ENCODE assay signal across 8 mouse cellular contexts in genomic region chr8:119840905-119841411, GRCm38 (mm10). TPM values are rescaled to one million over a fixed set of nuclear protein-coding genes. Genes with fewer than 3 reads are reported as not detected.
A peak's percentile ranks its signal among the peaks of the same experiment; 100 is the strongest.
DNase-seq lines count a peak whose midpoint lies in the region; ATAC-seq lines count a peak whose summit lies in the region.

No protein-coding gene starts in this region.

- no peaks in the 10 kb centered on the region for H3K27me3 ChIP-seq in heart, embryonic 14.5 days (ENCODE audit: control insufficient read depth, insufficient read depth, low read length)
- no peaks in the 10 kb centered on the region for H3K27me3 ChIP-seq in hindbrain, embryonic 13.5 days
- peaks cover 7% of the 10 kb centered on the region for H3K27me3 ChIP-seq in limb, embryonic 15.5 days

- no peak for DNase-seq in heart, adult 18-20 months
- peak; percentile 63 to 71 for DNase-seq in cerebellum, adult 18-20 months
- DNase-seq in thymus, postnatal 4 days = peak; percentile 44
- no peak for DNase-seq in gastrocnemius, postnatal 10 days
- no peak for DNase-seq in left cerebral cortex, adult 18-20 months (ENCODE audit: low spot score in 2 of 2)

- peak overlapping the region; percentile 53 to 74 for H3K4me3 ChIP-seq in heart, embryonic 14.5 days (ENCODE audit: control insufficient read depth in 1 of 2, insufficient read depth in 1 of 2, low read depth in 1 of 2, low read length in 2 of 2)
- peak overlapping the region; percentile 76 for H3K4me3 ChIP-seq in hindbrain, embryonic 13.5 days
- peak overlapping the region; percentile 73 for H3K4me3 ChIP-seq in limb, embryonic 15.5 days

- peak overlapping the region; percentile 95 for H3K4me2 ChIP-seq in heart, embryonic 14.5 days (ENCODE audit: low read length)
- peak overlapping the region; percentile 83 for H3K4me2 ChIP-seq in hindbrain, embryonic 13.5 days
- H3K4me2 ChIP-seq in limb, embryonic 15.5 days = peak overlapping the region; percentile 83

- no peaks in the 10 kb centered on the region; the same call in 1 of the 2 replicates for H3K36me3 ChIP-seq in heart, embryonic 14.5 days (ENCODE audit: control insufficient read depth, insufficient read depth, low read length)
- peaks cover 6% of the 10 kb centered on the region; the same call in 1 of the 2 replicates for H3K36me3 ChIP-seq in hindbrain, embryonic 13.5 days
- H3K36me3 ChIP-seq in limb, embryonic 15.5 days = no peaks in the 10 kb centered on the region

- H3K9ac ChIP-seq in heart, embryonic 14.5 days (ENCODE audit: low read length) = peak overlapping the region; percentile 82
- peak overlapping the region; percentile 87 for H3K9ac ChIP-seq in hindbrain, embryonic 13.5 days
- H3K9ac ChIP-seq in limb, embryonic 15.5 days = no peak overlapping the region

- no peaks in the 10 kb centered on the region for H3K9me3 ChIP-seq in heart, embryonic 14.5 days (ENCODE audit: control insufficient read depth, low read length)
- no peaks in the 10 kb centered on the region for H3K9me3 ChIP-seq in hindbrain, embryonic 13.5 days
- no peaks in the 10 kb centered on the region for H3K9me3 ChIP-seq in limb, embryonic 15.5 days

- WGBS in heart, embryonic 14.5 days = 8% methylated on average over 8 of the region's 8 CpGs
- WGBS in hindbrain, embryonic 13.5 days = 9% methylated on average over 8 of the region's 8 CpGs
- 21% methylated on average over 8 of the region's 8 CpGs for WGBS in limb, embryonic 15.5 days

- H3K4me1 ChIP-seq in heart, embryonic 14.5 days (ENCODE audit: control insufficient read depth in 2 of 2, insufficient read depth in 2 of 2, low read length in 2 of 2) = peaks cover 8 to 32% of the 10 kb centered on the region in 2 experiments; a peak in 3 of 4 replicates
- peaks cover 46% of the 10 kb centered on the region for H3K4me1 ChIP-seq in hindbrain, embryonic 13.5 days (replicated peaks)
- peaks cover 42% of the 10 kb centered on the region for H3K4me1 ChIP-seq in limb, embryonic 15.5 days

- peak overlapping the region; percentile 7 to 31; a peak in 3 of 4 replicates for H3K27ac ChIP-seq in heart, embryonic 14.5 days (replicated peaks in 1 of 2; ENCODE audit: control insufficient read depth in 1 of 2, insufficient read depth in 1 of 2, low read depth in 2 of 2, low read length in 2 of 2)
- peak overlapping the region; percentile 88 for H3K27ac ChIP-seq in hindbrain, embryonic 13.5 days
- peak overlapping the region; percentile 81 for H3K27ac ChIP-seq in limb, embryonic 15.5 days

- ATAC-seq in heart, embryonic 14.5 days (ENCODE audit: insufficient number of reproducible peaks, insufficient read depth, low FRiP score, low read depth) = peak; percentile 15; the same call in 1 of the 2 replicates
- peak; percentile 30 for ATAC-seq in hindbrain, embryonic 13.5 days (ENCODE audit: low FRiP score)
- ATAC-seq in limb, embryonic 15.5 days (ENCODE audit: insufficient number of reproducible peaks, low FRiP score, low TSS enrichment, low read depth) = no peak

RNA-seq across cellular contexts. Expression of gene Cotl1, which starts 0.6 kb away (rescaled TPM):
- polyA plus RNA-seq in heart, embryonic 14.5 days (2014; fragmentation: Nextera tagmentation; extraction: Ambion mirVana) = 55.1 and 75.9 TPM in 2 replicates
- 10 to 100 TPM; 16.7 to 22.9 TPM for total RNA-seq in heart, adult 18-20 months (2021)
- 98.1 and 106 TPM in 2 replicates for polyA plus RNA-seq in hindbrain, embryonic 13.5 days (2015; fragmentation: Nextera tagmentation; extraction: Ambion mirVana)
- polyA plus RNA-seq in limb, embryonic 15.5 days (2015; fragmentation: Nextera tagmentation; extraction: Ambion mirVana) = 55.1 and 65.4 TPM in 2 replicates
- total RNA-seq in gastrocnemius, postnatal 10 days (2021) = 10 to 100 TPM; 38.3 to 41.8 TPM
- total RNA-seq in left cerebral cortex, adult 18-20 months (2021) = 10 to 100 TPM; 67.0 to 69.6 TPM

RNA-seq across cellular contexts. Expression of gene Klhl36, which starts 21.1 kb away (rescaled TPM):
- 8.8 and 10.6 TPM in 2 replicates for polyA plus RNA-seq in heart, embryonic 14.5 days (2014; fragmentation: Nextera tagmentation; extraction: Ambion mirVana)
- total RNA-seq in heart, adult 18-20 months (2021) = 1 to 10 TPM; 2.3 to 3.0 TPM
- polyA plus RNA-seq in hindbrain, embryonic 13.5 days (2015; fragmentation: Nextera tagmentation; extraction: Ambion mirVana) = 14.6 and 14.8 TPM in 2 replicates
- 13.0 and 13.5 TPM in 2 replicates for polyA plus RNA-seq in limb, embryonic 15.5 days (2015; fragmentation: Nextera tagmentation; extraction: Ambion mirVana)
- total RNA-seq in gastrocnemius, postnatal 10 days (2021) = 1 to 10 TPM; 2.9 to 3.9 TPM
- 1 to 10 TPM; 7.7 to 8.8 TPM for total RNA-seq in left cerebral cortex, adult 18-20 months (2021)

Comparison
In these comparisons a context has a peak if more than half of its experiments do, and no peak if none do; other contexts are left out.
1. H3K27ac ChIP-seq: peak in every context shown above with its lines; median percentile 88 in hindbrain, embryonic 13.5 days; 81 in limb, embryonic 15.5 days; 19 in heart, embryonic 14.5 days.
2. DNase-seq: peak in cerebellum, adult 18-20 months (2 of 2) and thymus, postnatal 4 days (single experiment); none in heart, adult 18-20 months (0 of 2), gastrocnemius, postnatal 10 days (single experiment) and left cerebral cortex, adult 18-20 months (0 of 2).
3. Peak in every context shown above with its lines, with median percentiles within 50 percentile points of each other: H3K4me2 ChIP-seq and H3K4me3 ChIP-seq.